Mouse (Mus musculus) intestine, embryonic 15.5 days (tissue): Measurements from ENCODE around the gene Tmem9. TPM values are rescaled to one million over a fixed set of nuclear protein-coding genes. Genes with fewer than 3 reads are reported as not detected.
A peak's percentile ranks its signal among the peaks of the same experiment; 100 is the strongest.

Experiments used
- ATAC-seq: fragments of 200-750 bp; cut with Nextera tagmentation; 2 replicates; pipeline ENCODE4 v1.8.0; 2017; ENCODE audit warnings: moderate TSS enrichment, moderate library complexity
- H3K27ac ChIP-seq: fragments of 300-500 bp; sonication (generic); 2 replicates; pipeline ENCODE4 v1.5.1; 2015; ENCODE audit warnings: mild to moderate bottlenecking, inconsistent platforms
- H3K27me3 ChIP-seq: fragments of 300-500 bp; sonication (generic); replicated peaks from 2 replicates; pipeline ENCODE4 v1.6.1; 2015; ENCODE audit warnings: inconsistent platforms
- H3K36me3 ChIP-seq: fragments of 300-500 bp; sonication (generic); 2 replicates; pipeline ENCODE4 v1.6.1; 2015; ENCODE audit warnings: inconsistent platforms
- H3K4me1 ChIP-seq: fragments of 300-500 bp; sonication (generic); replicated peaks from 2 replicates; pipeline ENCODE4 v1.6.1; 2015; ENCODE audit warnings: inconsistent platforms
- H3K4me2 ChIP-seq: fragments of 300-500 bp; sonication (generic); replicated peaks from 2 replicates; pipeline ENCODE4 v1.6.1; 2015; ENCODE audit warnings: mild to moderate bottlenecking, inconsistent platforms
- H3K4me3 ChIP-seq: fragments of 300-500 bp; sonication (generic); replicated peaks from 2 replicates; pipeline ENCODE4 v1.5.1; 2015; ENCODE audit warnings: inconsistent platforms
- H3K9ac ChIP-seq: fragments of 300-500 bp; sonication (generic); 2 replicates; pipeline ENCODE4 v1.6.1; 2015; ENCODE audit warnings: inconsistent platforms
- H3K9me3 ChIP-seq: fragments of 300-500 bp; sonication (generic); 2 replicates; pipeline ENCODE4 v1.6.1; 2016; ENCODE audit warnings: inconsistent platforms
- WGBS: fragments of 180-500 bp; shearing (Covaris S2); methylation state at CpG from one replicate; pipeline ENCODE4 v1.1.7; 2015; 5-methylcytosine and 5-hydroxymethylcytosine counted together
- polyA plus RNA-seq: library from polyadenylated mRNA; unstranded; fragments of >200 nt; fragmentation: Nextera tagmentation; extraction: Ambion mirVana; gene quantifications from 2 replicates; pipeline ENCODE4 v1.2.1, GENCODE M21; 2015

Gene Tmem9
- polyA plus RNA-seq, 1 experiment from 2014 or later = 142 TPM

DNA sequence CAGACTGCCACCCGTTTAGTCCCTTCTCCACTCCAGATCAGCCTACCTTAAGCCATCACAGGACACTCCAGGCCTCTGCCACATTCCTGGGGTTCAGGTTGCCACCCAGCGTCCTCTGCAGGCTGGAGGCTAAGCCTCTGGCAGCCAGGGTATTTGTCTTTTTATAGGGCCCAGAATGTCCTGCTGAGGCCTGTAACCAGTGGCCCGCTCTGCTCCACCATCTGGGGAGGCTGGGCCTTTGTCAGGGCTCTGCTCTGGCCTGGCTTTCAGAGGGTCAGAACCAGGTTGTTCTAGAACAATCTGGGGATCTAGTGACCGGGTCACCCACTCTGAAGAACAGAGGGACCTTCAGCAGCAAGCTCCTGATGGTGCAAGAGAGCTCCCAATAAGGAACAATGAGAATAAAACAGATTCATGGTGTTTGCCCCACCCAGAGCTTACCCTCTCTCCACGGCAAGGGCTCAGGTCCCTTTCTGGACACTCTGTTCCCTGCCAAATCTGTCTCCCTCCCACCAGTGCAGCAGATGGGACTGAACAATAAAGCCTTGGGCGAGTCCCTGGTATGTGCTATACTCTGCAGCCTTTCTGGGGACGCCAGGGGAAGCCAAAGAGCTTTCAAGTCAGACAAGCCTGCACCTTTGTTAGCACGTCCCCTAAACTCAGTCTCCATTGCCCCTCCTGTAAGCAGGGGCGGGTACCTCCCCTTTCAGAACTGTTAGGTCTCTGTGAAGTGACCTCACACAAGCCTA, 53.3 kb downstream of the Tmem9 start:
- no peak overlapping the region for H3K4me2 ChIP-seq
- 59% methylated on average over 9 of the region's 9 CpGs for WGBS
- no peaks in the 10 kb centered on the region for H3K27me3 ChIP-seq
- no peaks in the 10 kb centered on the region for H3K4me1 ChIP-seq
- no peak overlapping the region for H3K27ac ChIP-seq
- H3K9ac ChIP-seq = no peak overlapping the region
- no peak overlapping the region for H3K4me3 ChIP-seq
- H3K9me3 ChIP-seq = no peaks in the 10 kb centered on the region
- no peak for ATAC-seq
- H3K36me3 ChIP-seq = no peaks in the 10 kb centered on the region

GRCm38 (mm10) chr1:136061790-136062141, 53.8 kb downstream of the Tmem9 start:
- H3K9ac ChIP-seq = no peak overlapping the region
- H3K36me3 ChIP-seq = no peaks in the 10 kb centered on the region
- no peak overlapping the region for H3K4me3 ChIP-seq
- H3K9me3 ChIP-seq = no peaks in the 10 kb centered on the region
- WGBS = 92% methylated on average over 7 of the region's 7 CpGs
- H3K4me2 ChIP-seq = no peak overlapping the region
- no peaks in the 10 kb centered on the region for H3K4me1 ChIP-seq
- ATAC-seq = no peak
- H3K27me3 ChIP-seq = no peaks in the 10 kb centered on the region
- no peak overlapping the region for H3K27ac ChIP-seq

GRCm38 (mm10) chr1:136063991-136064390, 56.0 kb downstream of the Tmem9 start:
- WGBS = 58% methylated on average over 5 of the region's 5 CpGs
- no peaks in the 10 kb centered on the region for H3K4me1 ChIP-seq

GRCm38 (mm10) chr1:136066621-136067020, 58.7 kb downstream of the Tmem9 start:
- Histone ChIP-seq H3K27ac (no peak overlapping the region), H3K27me3 (no peaks in the 10 kb centered on the region), H3K9ac (no peak overlapping the region), H3K9me3 (no peaks in the 10 kb centered on the region), H3K4me1 (no peaks in the 10 kb centered on the region), H3K36me3 (no peaks in the 10 kb centered on the region), H3K4me3 (no peak overlapping the region), H3K4me2 (no peak overlapping the region)
- WGBS = 71% methylated on average over 1 of the region's 1 CpGs
- ATAC-seq = no peak

More at GRCm38 (mm10) chr1:136063991-136064390, 56.0 kb downstream of the Tmem9 start:
- H3K4me3 ChIP-seq = no peak overlapping the region
- H3K4me2 ChIP-seq = no peak overlapping the region
- ATAC-seq = no peak
- no peak overlapping the region for H3K27ac ChIP-seq
- no peaks in the 10 kb centered on the region for H3K36me3 ChIP-seq
- H3K9me3 ChIP-seq = no peaks in the 10 kb centered on the region
- no peak overlapping the region for H3K9ac ChIP-seq
- no peaks in the 10 kb centered on the region for H3K27me3 ChIP-seq

- no peaks in the 10 kb centered on the region for H3K27me3 ChIP-seq
- H3K4me1 ChIP-seq = no peaks in the 10 kb centered on the region
- no peak for ATAC-seq
- H3K4me3 ChIP-seq = no peak overlapping the region
- 66% methylated on average over 3 of the region's 3 CpGs for WGBS
- H3K9ac ChIP-seq = no peak overlapping the region
- H3K4me2 ChIP-seq = no peak overlapping the region
- no peaks in the 10 kb centered on the region for H3K9me3 ChIP-seq
- H3K36me3 ChIP-seq = no peaks in the 10 kb centered on the region
- no peak overlapping the region for H3K27ac ChIP-seq
Observed at GRCm38 (mm10) chr1:136067579-136067978, 59.6 kb downstream of the Tmem9 start.

GRCm38 (mm10) chr1:136076086-136076485, 68.1 kb downstream of the Tmem9 start:
- Histone ChIP-seq H3K9ac (no peak overlapping the region), H3K4me1 (no peaks in the 10 kb centered on the region), H3K4me2 (no peak overlapping the region), H3K27me3 (no peaks in the 10 kb centered on the region), H3K4me3 (no peak overlapping the region), H3K9me3 (no peaks in the 10 kb centered on the region), H3K36me3 (no peaks in the 10 kb centered on the region), H3K27ac (no peak overlapping the region)
- 10% methylated on average over 3 of the region's 3 CpGs for WGBS
- peak; percentile 70 for ATAC-seq

- no peak overlapping the region for H3K4me2 ChIP-seq
- no peaks in the 10 kb centered on the region for H3K4me1 ChIP-seq
- WGBS = 64% methylated on average over 4 of the region's 4 CpGs
- H3K9ac ChIP-seq = no peak overlapping the region
- no peak overlapping the region for H3K4me3 ChIP-seq
- no peaks in the 10 kb centered on the region for H3K9me3 ChIP-seq
- H3K36me3 ChIP-seq = no peaks in the 10 kb centered on the region
- H3K27me3 ChIP-seq = no peaks in the 10 kb centered on the region
- no peak overlapping the region for H3K27ac ChIP-seq
- no peak for ATAC-seq
Observed at GRCm38 (mm10) chr1:136077656-136078055, 69.7 kb downstream of the Tmem9 start.

DNA sequence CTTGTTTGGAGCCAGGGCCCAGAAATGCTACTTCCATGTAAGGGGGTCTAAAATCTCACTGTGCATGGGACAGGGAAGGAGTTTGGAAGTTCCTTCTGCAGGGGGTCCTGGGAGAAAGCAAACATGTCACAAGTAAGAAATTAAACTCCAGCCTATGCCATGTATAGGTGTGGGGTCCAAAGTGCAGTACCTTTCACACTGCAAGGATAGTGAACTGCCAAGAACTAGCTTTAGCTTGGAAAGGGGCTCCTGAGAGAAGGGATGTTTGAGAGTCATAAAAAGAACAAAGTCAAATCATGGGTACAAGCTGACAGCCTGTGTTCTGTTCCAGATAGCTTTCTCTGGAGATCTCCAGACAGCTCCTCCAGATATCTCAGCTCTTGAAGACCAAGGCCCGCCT, 73.2 kb downstream of the Tmem9 start:
- Histone ChIP-seq H3K36me3 (no peaks in the 10 kb centered on the region), H3K4me1 (no peaks in the 10 kb centered on the region), H3K4me3 (no peak overlapping the region), H3K9me3 (no peaks in the 10 kb centered on the region), H3K27ac (no peak overlapping the region), H3K9ac (no peak overlapping the region), H3K4me2 (no peak overlapping the region), H3K27me3 (no peaks in the 10 kb centered on the region)
- ATAC-seq = peak; percentile 86
- WGBS = 90% methylated on average over 1 of the region's 1 CpGs

Other genes with a start within 250 kb of the Tmem9 start
- gene Phlda3, start 242.0 kb upstream of the Tmem9 start, polyA plus RNA-seq = 44.5 and 44.6 TPM in 2 replicates
- gene Tnni1, start 228.7 kb upstream of the Tmem9 start, polyA plus RNA-seq = 5.4 and 8.3 TPM in 2 replicates
- 179 and 196 TPM in 2 replicates for gene Lad1, start 189.6 kb upstream of the Tmem9 start, polyA plus RNA-seq
- 16.4 and 17.4 TPM in 2 replicates for gene Tnnt2, start 171.8 kb upstream of the Tmem9 start, polyA plus RNA-seq
- gene Pkp1, start 88.9 kb upstream of the Tmem9 start, polyA plus RNA-seq = 0.08 and 0.15 TPM in 2 replicates
- gene Igfn1, start 1.8 kb upstream of the Tmem9 start, polyA plus RNA-seq = 0.06 TPM in 1 of 2 replicates, not detected in the other
- gene Ascl5, start 42.7 kb downstream of the Tmem9 start, polyA plus RNA-seq = not detected in 2 replicates
- gene Cacna1s, start 44.6 kb downstream of the Tmem9 start, polyA plus RNA-seq = 0.15 TPM in 1 of 2 replicates, not detected in the other
- 4.1 and 5.9 TPM in 2 replicates for gene Kif21b, start 123.2 kb downstream of the Tmem9 start, polyA plus RNA-seq
- 0.10 and 0.63 TPM in 2 replicates for gene Mroh3, start 204.7 kb downstream of the Tmem9 start, polyA plus RNA-seq
- 29.2 and 30.0 TPM in 2 replicates for gene Inava, start 226.1 kb downstream of the Tmem9 start, polyA plus RNA-seq